ENCODE assay signal across 10 mouse cellular contexts in genomic region chr12:111412581-111413284, GRCm38 (mm10). TPM values are rescaled to one million over a fixed set of nuclear protein-coding genes. Genes with fewer than 3 reads are reported as not detected.
A peak's percentile ranks its signal among the peaks of the same experiment; 100 is the strongest.
DNase-seq lines count a peak whose midpoint lies in the region; ATAC-seq and TF ChIP-seq lines count a peak whose summit lies in the region.
"Had no signal": no experiment of that assay in that cellular context is flagged by ENCODE, and none has a peak within 500 bp of the region (broad histone marks: within the 10 kb centered on the region; RNA-seq: fewer than 3 reads in every experiment).

No protein-coding gene starts in this region.

- H3K9me3 ChIP-seq in lung, embryonic 15.5 days = no peaks in the 10 kb centered on the region
- H3K9me3 ChIP-seq in heart, embryonic 15.5 days (replicated peaks) = no peaks in the 10 kb centered on the region
- H3K9me3 ChIP-seq in limb, embryonic 11.5 days (ENCODE audit: control insufficient read depth, low read length) = no peaks in the 10 kb centered on the region
- no peaks in the 10 kb centered on the region for H3K9me3 ChIP-seq in neural tube, embryonic 15.5 days (replicated peaks)

- no peak for TF ChIP-seq POLR2A in lung, adult 2 months (IDR thresholded peaks at IDR 0.05; ENCODE audit: borderline replicate concordance, extremely low read depth, low read depth, low read length)

- 20% methylated on average over 12 of the region's 12 CpGs for WGBS in lung, embryonic 15.5 days
- 27% methylated on average over 12 of the region's 12 CpGs for WGBS in lung, adult 2 months
- 12% methylated on average over 12 of the region's 12 CpGs for WGBS in heart, embryonic 15.5 days
- WGBS in limb, embryonic 11.5 days = 16% methylated on average over 12 of the region's 12 CpGs
- WGBS in neural tube, embryonic 15.5 days = 22% methylated on average over 12 of the region's 12 CpGs

- H3K9ac ChIP-seq in lung, embryonic 15.5 days = peak overlapping the region; percentile 25; the same call in 1 of the 2 replicates
- H3K9ac ChIP-seq in heart, embryonic 15.5 days = peak overlapping the region; percentile 63
- 0 out of 2 replicates have a peak overlapping the region, but pooled peaks have one; percentile 27 for H3K9ac ChIP-seq in limb, embryonic 11.5 days (ENCODE audit: low read length)
- peak overlapping the region; percentile 40; the same call in 1 of the 2 replicates for H3K9ac ChIP-seq in neural tube, embryonic 15.5 days (replicated peaks)

- peaks cover 18% of the 10 kb centered on the region; the same call in 1 of the 2 replicates for H3K27me3 ChIP-seq in lung, embryonic 15.5 days
- H3K27me3 ChIP-seq in heart, embryonic 15.5 days = peaks cover 16% of the 10 kb centered on the region
- peaks cover 20% of the 10 kb centered on the region for H3K27me3 ChIP-seq in limb, embryonic 11.5 days (ENCODE audit: control insufficient read depth, insufficient read depth, low read length)
- peaks cover 13% of the 10 kb centered on the region for H3K27me3 ChIP-seq in neural tube, embryonic 15.5 days (replicated peaks)
- H3K27me3 ChIP-seq: Patski had no signal

- peaks cover 34% of the 10 kb centered on the region for H3K4me1 ChIP-seq in lung, embryonic 15.5 days
- H3K4me1 ChIP-seq in lung, adult 2 months (ENCODE audit: control insufficient read depth, insufficient read depth, low read length) = peaks cover 4% of the 10 kb centered on the region; the same call in 1 of the 2 replicates
- peaks cover 38% of the 10 kb centered on the region for H3K4me1 ChIP-seq in heart, embryonic 15.5 days (replicated peaks)
- H3K4me1 ChIP-seq in limb, embryonic 11.5 days (ENCODE audit: control insufficient read depth, insufficient read depth, low read length) = peaks cover 17% of the 10 kb centered on the region
- H3K4me1 ChIP-seq in neural tube, embryonic 15.5 days = peaks cover 32% of the 10 kb centered on the region

- H3K4me3 ChIP-seq in lung, embryonic 15.5 days = peak overlapping the region; percentile 34
- no peak overlapping the region for H3K4me3 ChIP-seq in lung, adult 2 months (replicated peaks; ENCODE audit: extremely low read depth, low read depth, low read length)
- peak overlapping the region; percentile 51 for H3K4me3 ChIP-seq in heart, embryonic 15.5 days
- H3K4me3 ChIP-seq in limb, embryonic 11.5 days (ENCODE audit: low read depth, low read length) = peak overlapping the region; percentile 23
- peak overlapping the region; percentile 29 for H3K4me3 ChIP-seq in neural tube, embryonic 15.5 days (replicated peaks)

- DNase-seq in lung, adult 2 months = no peak
- no peak for DNase-seq in limb, embryonic 11.5 days (ENCODE audit: low spot score)
- DNase-seq in spleen, adult 12 weeks (ENCODE audit: low spot score) = no peak
- DNase-seq in adrenal gland, adult 8-10 months = no peak
- DNase-seq in urinary bladder, postnatal 4 days (ENCODE audit: low spot score in 2 of 2) = no peak

- no peaks in the 10 kb centered on the region for H3K36me3 ChIP-seq in lung, embryonic 15.5 days
- no peaks in the 10 kb centered on the region for H3K36me3 ChIP-seq in heart, embryonic 15.5 days
- no peaks in the 10 kb centered on the region for H3K36me3 ChIP-seq in limb, embryonic 11.5 days (ENCODE audit: control insufficient read depth, insufficient read depth, low read length)
- no peaks in the 10 kb centered on the region for H3K36me3 ChIP-seq in neural tube, embryonic 15.5 days

- no peak for TF ChIP-seq CTCF in lung, adult 2 months (IDR thresholded peaks at IDR 0.05; ENCODE audit: insufficient read depth, low read length)

- peak; percentile 7; the same call in 1 of the 2 replicates for ATAC-seq in lung, embryonic 15.5 days (ENCODE audit: borderline replicate concordance, extremely low read depth, low FRiP score, low TSS enrichment)
- ATAC-seq in heart, embryonic 15.5 days (replicated peaks; ENCODE audit: insufficient number of reproducible peaks, insufficient read depth, low FRiP score, low read depth) = peak; percentile 23
- 0 out of 2 replicates have a peak, but pooled peaks have one; percentile 1 for ATAC-seq in limb, embryonic 11.5 days (ENCODE audit: insufficient number of reproducible peaks, low FRiP score, low TSS enrichment, low read depth)
- no peak for ATAC-seq in neural tube, embryonic 15.5 days (ENCODE audit: low FRiP score)

- peak overlapping the region; percentile 51 for H3K27ac ChIP-seq in lung, embryonic 15.5 days
- H3K27ac ChIP-seq in heart, embryonic 15.5 days = peak overlapping the region; percentile 85
- H3K27ac ChIP-seq in limb, embryonic 11.5 days (replicated peaks; ENCODE audit: low read depth, low read length) = no peak overlapping the region
- H3K27ac ChIP-seq in neural tube, embryonic 15.5 days (replicated peaks) = no peak overlapping the region

- H3K4me2 ChIP-seq in lung, embryonic 15.5 days = peak overlapping the region; percentile 58
- H3K4me2 ChIP-seq in heart, embryonic 15.5 days = peak overlapping the region; percentile 83
- H3K4me2 ChIP-seq in limb, embryonic 11.5 days (ENCODE audit: low read depth, severe bottlenecking) = peak overlapping the region; percentile 47
- H3K4me2 ChIP-seq in neural tube, embryonic 15.5 days = peak overlapping the region; percentile 59

RNA-seq across cellular contexts. Expression of gene Exoc3l4, which starts 4.1 kb away (rescaled TPM):
- polyA plus RNA-seq in lung, embryonic 15.5 days (2015; fragmentation: Nextera tagmentation; extraction: Ambion mirVana) = 11.7 and 13.5 TPM in 2 replicates
- polyA plus RNA-seq in lung, adult 2 months (2012; rRNA removed) = 34.9 and 46.7 TPM in 2 replicates
- polyA plus RNA-seq in heart, embryonic 15.5 days (2015; fragmentation: Nextera tagmentation; extraction: Ambion mirVana) = 8.0 and 15.1 TPM in 2 replicates
- polyA plus RNA-seq in limb, embryonic 11.5 days (2014; fragmentation: Nextera tagmentation; extraction: Ambion mirVana) = 4.1 TPM in 2 replicates
- polyA plus RNA-seq in neural tube, embryonic 15.5 days (2015; fragmentation: Nextera tagmentation; extraction: Ambion mirVana) = 1.9 and 11.8 TPM in 2 replicates
- total RNA-seq in adrenal gland, adult 8-10 months (2022) = 10 to 100 TPM in 1 of 4 experiments, 1 to 10 TPM in 3; 3.2 to 10.0 (median 7.8) TPM

RNA-seq across cellular contexts. Expression of gene Lbhd2, which starts 6.1 kb away (rescaled TPM):
- polyA plus RNA-seq in lung, embryonic 15.5 days (2015; fragmentation: Nextera tagmentation; extraction: Ambion mirVana) = 0.50 and 0.93 TPM in 2 replicates
- not detected in 2 replicates for polyA plus RNA-seq in lung, adult 2 months (2012; rRNA removed)
- polyA plus RNA-seq in heart, embryonic 15.5 days (2015; fragmentation: Nextera tagmentation; extraction: Ambion mirVana) = 0.45 and 1.6 TPM in 2 replicates
- 0.63 TPM in 1 of 2 replicates, not detected in the other for polyA plus RNA-seq in limb, embryonic 11.5 days (2014; fragmentation: Nextera tagmentation; extraction: Ambion mirVana)
- polyA plus RNA-seq in neural tube, embryonic 15.5 days (2015; fragmentation: Nextera tagmentation; extraction: Ambion mirVana) = 1.4 and 2.8 TPM in 2 replicates
- total RNA-seq in adrenal gland, adult 8-10 months (2022) = 1 to 10 TPM in 1 of 4 experiments, under 1 TPM in 3; 0.67 to 1.0 (median 0.78) TPM
- total RNA-seq: hematopoietic stem cell, adult 5-6 weeks had no signal
- polyA plus RNA-seq: Patski had no signal

RNA-seq across cellular contexts. Expression of gene Tnfaip2, which starts 29.5 kb away (rescaled TPM):
- 4.3 and 4.5 TPM in 2 replicates for polyA plus RNA-seq in lung, embryonic 15.5 days (2015; fragmentation: Nextera tagmentation; extraction: Ambion mirVana)
- polyA plus RNA-seq in lung, adult 2 months (2012; rRNA removed) = 31.7 and 43.6 TPM in 2 replicates
- 4.8 and 8.1 TPM in 2 replicates for polyA plus RNA-seq in heart, embryonic 15.5 days (2015; fragmentation: Nextera tagmentation; extraction: Ambion mirVana)
- polyA plus RNA-seq in limb, embryonic 11.5 days (2014; fragmentation: Nextera tagmentation; extraction: Ambion mirVana) = 3.1 and 5.5 TPM in 2 replicates
- 1.00 and 3.3 TPM in 2 replicates for polyA plus RNA-seq in neural tube, embryonic 15.5 days (2015; fragmentation: Nextera tagmentation; extraction: Ambion mirVana)
- total RNA-seq in adrenal gland, adult 8-10 months (2022) = 10 to 100 TPM; 14.3 to 28.0 (median 17.7) TPM

RNA-seq across cellular contexts. Expression of gene Cdc42bpb, which starts 35.2 kb away (rescaled TPM):
- 31.8 and 32.2 TPM in 2 replicates for polyA plus RNA-seq in lung, embryonic 15.5 days (2015; fragmentation: Nextera tagmentation; extraction: Ambion mirVana)
- 305 and 359 TPM in 2 replicates for polyA plus RNA-seq in lung, adult 2 months (2012; rRNA removed)
- polyA plus RNA-seq in heart, embryonic 15.5 days (2015; fragmentation: Nextera tagmentation; extraction: Ambion mirVana) = 20.1 and 26.7 TPM in 2 replicates
- polyA plus RNA-seq in limb, embryonic 11.5 days (2014; fragmentation: Nextera tagmentation; extraction: Ambion mirVana) = 30.4 and 30.9 TPM in 2 replicates
- 30.2 and 33.7 TPM in 2 replicates for polyA plus RNA-seq in neural tube, embryonic 15.5 days (2015; fragmentation: Nextera tagmentation; extraction: Ambion mirVana)
- total RNA-seq in adrenal gland, adult 8-10 months (2022) = 100 to 1,000 TPM; 112 to 162 (median 141) TPM

Comparison
In these comparisons a context has a peak if more than half of its experiments do, and no peak if none do; other contexts are left out.
1. H3K27ac ChIP-seq: peak in lung, embryonic 15.5 days (single experiment) and heart, embryonic 15.5 days (single experiment); none in limb, embryonic 11.5 days (single experiment) and neural tube, embryonic 15.5 days (single experiment).
2. Peak in every context shown above with its lines, with median percentiles within 50 percentile points of each other: H3K4me2 ChIP-seq and H3K9ac ChIP-seq.